Mouse (Mus musculus) lung, postnatal 14 days (tissue): ENCODE results near the gene Mpv17.
A peak's percentile ranks its signal among the peaks of the same experiment; 100 is the strongest.

ENCODE experiments used
- DNase-seq: peaks from one replicate; pipeline ENCODE4 v3.0.0; 2021

Gene Mpv17

GRCm38 (mm10) chr5:31095711-31096480, 58.2 kb downstream of the Mpv17 start:
- no peak for DNase-seq

GRCm38 (mm10) chr5:31094799-31095691, 59.0 kb downstream of the Mpv17 start:
- DNase-seq = peak; percentile 68

GRCm38 (mm10) chr5:31094100-31094798, 59.8 kb downstream of the Mpv17 start:
- no peak for DNase-seq

GRCm38 (mm10) chr5:31093151-31094041, 60.7 kb downstream of the Mpv17 start:
- DNase-seq = peak; percentile 36

- DNase-seq = no peak
Measured at GRCm38 (mm10) chr5:31092231-31092975, 61.6 kb downstream of the Mpv17 start.
